Mouse (Mus musculus) heart, adult 8-10 months (tissue): ENCODE results near the gene Ldb2. TPM values are rescaled to one million over a fixed set of nuclear protein-coding genes. Genes with fewer than 3 reads are reported as not detected.
A peak's percentile ranks its signal among the peaks of the same experiment; 100 is the strongest.

Experiments
- DNase-seq: peaks from one replicate; pipeline ENCODE4 v3.0.0; 2022; ENCODE audit warnings: low spot score
- total RNA-seq, 4 experiments: library from RNA; stranded (reverse); gene quantifications; 2 replicates each; pipeline ENCODE4 v1.2.4; 2022

Ldb2 gene
- total RNA-seq, 4 experiments from 2014 or later, result 5.2 to 8.7 (median 6.9) TPM

GRCm38 (mm10) chr5:44548468-44548867, 251.0 kb downstream of the Ldb2 start:
- no peak for DNase-seq

- no peak for DNase-seq
Observed at GRCm38 (mm10) chr5:44543472-44544132, 255.9 kb downstream of the Ldb2 start.

- DNase-seq, result no peak
Observed at GRCm38 (mm10) chr5:44541748-44542147, 257.7 kb downstream of the Ldb2 start.

GRCm38 (mm10) chr5:44538687-44539086, 260.8 kb downstream of the Ldb2 start:
- no peak for DNase-seq

GRCm38 (mm10) chr5:44538000-44538395, 261.5 kb downstream of the Ldb2 start:
- DNase-seq, result peak; percentile 35

- no peak for DNase-seq
Observed at GRCm38 (mm10) chr5:44537316-44537999, 262.0 kb downstream of the Ldb2 start.

GRCm38 (mm10) chr5:44529466-44529865, 270.0 kb downstream of the Ldb2 start:
- DNase-seq, result no peak

GRCm38 (mm10) chr5:44529001-44529400, 270.5 kb downstream of the Ldb2 start:
- no peak for DNase-seq

- DNase-seq, result no peak
Observed at GRCm38 (mm10) chr5:44505221-44505620, 294.3 kb downstream of the Ldb2 start.

GRCm38 (mm10) chr5:44504786-44505185, 294.7 kb downstream of the Ldb2 start:
- no peak for DNase-seq

GRCm38 (mm10) chr5:44498229-44498628, 301.3 kb downstream of the Ldb2 start:
- DNase-seq, result no peak

GRCm38 (mm10) chr5:44496854-44497253, 302.6 kb downstream of the Ldb2 start:
- no peak for DNase-seq

- peak; percentile 81 for DNase-seq
Observed at GRCm38 (mm10) chr5:44495092-44495491, 304.4 kb downstream of the Ldb2 start.

GRCm38 (mm10) chr5:44494133-44494532, 305.3 kb downstream of the Ldb2 start:
- DNase-seq, result peak; percentile 40

- DNase-seq, result no peak
Observed at GRCm38 (mm10) chr5:44491526-44491925, 308.0 kb downstream of the Ldb2 start.

- DNase-seq, result no peak
Observed at GRCm38 (mm10) chr5:44490462-44490861, 309.0 kb downstream of the Ldb2 start.

- no peak for DNase-seq
Observed at GRCm38 (mm10) chr5:44483426-44484106, 315.9 kb downstream of the Ldb2 start.

GRCm38 (mm10) chr5:44481406-44481805, 318.1 kb downstream of the Ldb2 start:
- no peak for DNase-seq

GRCm38 (mm10) chr5:44476356-44476755, 323.1 kb downstream of the Ldb2 start:
- DNase-seq, result no peak

GRCm38 (mm10) chr5:44475543-44475942, 323.9 kb downstream of the Ldb2 start:
- DNase-seq, result no peak

- DNase-seq, result no peak
Observed at GRCm38 (mm10) chr5:44473857-44474762, 325.4 kb downstream of the Ldb2 start.

- DNase-seq, result no peak
Observed at GRCm38 (mm10) chr5:44465238-44465637, 334.2 kb downstream of the Ldb2 start.
